Mouse (Mus musculus): ENCODE results near the gene Gpd2. TPM values are rescaled to one million over a fixed set of nuclear protein-coding genes. Genes with fewer than 3 reads are reported as not detected.

Gene Gpd2
- polyA plus RNA-seq, 1 experiment from 2014 or later = 27.7 TPM

- H3K4me1 ChIP-seq (ENCODE audit: control insufficient read depth, insufficient read depth, low read length) = no peaks in the 10 kb centered on the region
- no peak for ATAC-seq
Measured at GRCm38 (mm10) chr2:57411551-57411950, 174.1 kb downstream of the Gpd2 start.

GRCm38 (mm10) chr2:57414550-57415160 lies 177.2 kb downstream of the Gpd2 start:
- 85% methylated on average over 9 of the region's 9 CpGs for WGBS
- ATAC-seq = no peak
- Histone ChIP-seq H3K9ac (ENCODE audit: low read depth, low read length) (no peak overlapping the region), H3K9me3 (replicated peaks; ENCODE audit: control insufficient read depth, low read length, poor library complexity, severe bottlenecking) (no peaks in the 10 kb centered on the region), H3K4me1 (ENCODE audit: control insufficient read depth, insufficient read depth, low read length) (no peaks in the 10 kb centered on the region), H3K27me3 (ENCODE audit: control insufficient read depth, insufficient read depth, low read depth, low read length) (no peaks in the 10 kb centered on the region), H3K4me3 (ENCODE audit: low read depth, low read length) (no peak overlapping the region), H3K4me2 (ENCODE audit: low read length) (no peak overlapping the region), H3K27ac (ENCODE audit: low read length) (no peak overlapping the region), H3K36me3 (ENCODE audit: control insufficient read depth, insufficient read depth, low read length) (no peaks in the 10 kb centered on the region)

More at GRCm38 (mm10) chr2:57411551-57411950, 174.1 kb downstream of the Gpd2 start:
- Histone ChIP-seq H3K9ac (ENCODE audit: low read depth, low read length) (no peak overlapping the region), H3K4me3 (ENCODE audit: low read depth, low read length) (no peak overlapping the region), H3K9me3 (replicated peaks; ENCODE audit: control insufficient read depth, low read length, poor library complexity, severe bottlenecking) (no peaks in the 10 kb centered on the region), H3K27me3 (ENCODE audit: control insufficient read depth, insufficient read depth, low read depth, low read length) (no peaks in the 10 kb centered on the region), H3K27ac (ENCODE audit: low read length) (no peak overlapping the region), H3K36me3 (ENCODE audit: control insufficient read depth, insufficient read depth, low read length) (no peaks in the 10 kb centered on the region), H3K4me2 (ENCODE audit: low read length) (no peak overlapping the region)
- 97% methylated on average over 2 of the region's 2 CpGs for WGBS

- no peaks in the 10 kb centered on the region for H3K27me3 ChIP-seq (ENCODE audit: control insufficient read depth, insufficient read depth, low read depth, low read length)
- 9% methylated on average over 1 of the region's 1 CpGs for WGBS
- ATAC-seq = no peak
Measured at GRCm38 (mm10) chr2:57416711-57417110, 179.3 kb downstream of the Gpd2 start.

More at GRCm38 (mm10) chr2:57416711-57417110, 179.3 kb downstream of the Gpd2 start:
- Histone ChIP-seq H3K36me3 (ENCODE audit: control insufficient read depth, insufficient read depth, low read length) (no peaks in the 10 kb centered on the region), H3K9ac (ENCODE audit: low read depth, low read length) (no peak overlapping the region), H3K9me3 (replicated peaks; ENCODE audit: control insufficient read depth, low read length, poor library complexity, severe bottlenecking) (no peaks in the 10 kb centered on the region), H3K4me1 (ENCODE audit: control insufficient read depth, insufficient read depth, low read length) (no peaks in the 10 kb centered on the region), H3K4me2 (ENCODE audit: low read length) (no peak overlapping the region), H3K4me3 (ENCODE audit: low read depth, low read length) (no peak overlapping the region), H3K27ac (ENCODE audit: low read length) (no peak overlapping the region)

Other genes starting within 250 kb of the Gpd2 start
- gene Nr4a2, start 113.6 kb upstream of the Gpd2 start, polyA plus RNA-seq (2015; fragmentation: Nextera tagmentation; extraction: Ambion mirVana) = 26.0 and 40.4 TPM in 2 replicates